Comparison of ENCODE assay signal across 20 mouse cellular contexts in genomic region chr9:63372541-63372940, GRCm38 (mm10). TPM values are rescaled to one million over a fixed set of nuclear protein-coding genes. Genes with fewer than 3 reads are reported as not detected.
DNase-seq lines count a peak whose midpoint lies in the region; ATAC-seq lines count a peak whose summit lies in the region.
"Had no signal": no experiment of that assay in that cellular context is flagged by ENCODE, and none has a peak within 500 bp of the region (broad histone marks: within the 10 kb centered on the region; RNA-seq: fewer than 3 reads in every experiment).

No protein-coding gene starts in this region.

- peak; percentile 50 for DNase-seq in cerebellum, adult 11 months
- DNase-seq in cerebellum, adult 8-10 months = no peak
- peak; percentile 49 for DNase-seq in left cerebral cortex, postnatal 4 days
- no peak for DNase-seq in left cerebral cortex, adult 8-10 months (ENCODE audit: low spot score in 2 of 2)
- DNase-seq in cerebellum, adult 9-10 months = peak; percentile 62
- peak; percentile 56 to 61 for DNase-seq in cerebellum, postnatal 36 days
- no peak for DNase-seq in heart, adult 9 months (ENCODE audit: low spot score in 2 of 2)
- DNase-seq: adrenal gland, adult 2 months; gastrocnemius, postnatal 14 days; heart, postnatal 10 days; kidney, adult 9 months; kidney, postnatal 10 days; lung, embryonic 14.5 days; lung, postnatal 14 days; right cerebral cortex, postnatal 25 days; thymus, postnatal 14 days had no signal

- no peak for ATAC-seq in erythroid progenitor cell, adult 5-6 weeks (replicated peaks; ENCODE audit: low FRiP score, poor library complexity, severe bottlenecking)
- ATAC-seq: activated CD4-positive, CD25-positive, alpha-beta regulatory T cell, adult 4 months; forebrain, embryonic 13.5 days; intestine, embryonic 16.5 days had no signal

- intact Hi-C loops in left cerebral cortex, postnatal 4 days (cut with DNase I) = no loop called here

RNA-seq across cellular contexts. Expression of gene Map2k5, which starts 5.2 kb away (rescaled TPM):
- 10 to 100 TPM; 32.9 to 38.4 TPM for total RNA-seq in left cerebral cortex, postnatal 4 days (2021)
- total RNA-seq in left cerebral cortex, adult 8-10 months (2022) = 10 to 100 TPM; 33.9 to 36.7 (median 35.6) TPM
- 8.3 and 11.3 TPM in 2 replicates for total RNA-seq in erythroid progenitor cell, adult 5-6 weeks (2015; ENCODE audit: low replicate concordance)
- total RNA-seq in erythroid progenitor cell, adult 5-6 weeks (2017; ENCODE audit: low replicate concordance) = 3.7 and 4.6 TPM in 2 replicates

RNA-seq across cellular contexts. Expression of gene 2300009A05Rik, which starts 26.5 kb away (rescaled TPM):
- total RNA-seq in left cerebral cortex, postnatal 4 days (2021) = 10 to 100 TPM; 21.5 to 24.5 TPM
- total RNA-seq in left cerebral cortex, adult 8-10 months (2022) = 10 to 100 TPM; 20.5 to 26.4 (median 21.3) TPM
- 6.1 and 7.1 TPM in 2 replicates for total RNA-seq in erythroid progenitor cell, adult 5-6 weeks (2015; ENCODE audit: low replicate concordance)
- total RNA-seq in erythroid progenitor cell, adult 5-6 weeks (2017; ENCODE audit: low replicate concordance) = 5.7 TPM in 1 of 2 replicates, not detected in the other

Comparison
In these comparisons a context has a peak if more than half of its experiments do, and no peak if none do; other contexts are left out.
1. DNase-seq: peak in cerebellum, adult 11 months (single experiment), left cerebral cortex, postnatal 4 days (single experiment), cerebellum, adult 9-10 months (single experiment) and cerebellum, postnatal 36 days (2 of 2); none in cerebellum, adult 8-10 months (single experiment), left cerebral cortex, adult 8-10 months (0 of 2) and heart, adult 9 months (0 of 2).